15 mouse cellular contexts compared by ENCODE assay signal in genomic region chr4:144992413-144992812, GRCm38 (mm10).
DNase-seq lines count a peak whose midpoint lies in the region; ATAC-seq and TF ChIP-seq lines count a peak whose summit lies in the region.
"Had no signal": no experiment of that assay in that cellular context is flagged by ENCODE, and none has a peak within 500 bp of the region (broad histone marks: within the 10 kb centered on the region; RNA-seq: fewer than 3 reads in every experiment).

No protein-coding gene starts in this region.

- H3K4me2 ChIP-seq in liver, embryonic 15.5 days, result no peak overlapping the region
- H3K4me2 ChIP-seq in liver, embryonic 12.5 days, result no peak overlapping the region
- no peak overlapping the region for H3K4me2 ChIP-seq in kidney, embryonic 16.5 days (replicated peaks; ENCODE audit: low read depth, low read length)
- no peak overlapping the region for H3K4me2 ChIP-seq in midbrain, postnatal 0 days (ENCODE audit: low read depth, low read length, poor library complexity, severe bottlenecking)
- H3K4me2 ChIP-seq: heart, embryonic 11.5 days had no signal

- WGBS in liver, embryonic 15.5 days (ENCODE audit: insufficient replicate concordance), result 63% methylated on average over 3 of the region's 3 CpGs
- 56% methylated on average over 3 of the region's 3 CpGs for WGBS in liver, embryonic 12.5 days (ENCODE audit: insufficient replicate concordance)
- 40% methylated on average over 3 of the region's 3 CpGs for WGBS in kidney, embryonic 16.5 days
- WGBS in midbrain, postnatal 0 days, result 20% methylated on average over 3 of the region's 3 CpGs
- 20% methylated on average over 3 of the region's 3 CpGs for WGBS in hindbrain, embryonic 10.5 days

- H3K36me3 ChIP-seq in liver, embryonic 15.5 days (replicated peaks), result 0 out of 2 replicates have a peak, but pooled peaks cover 8% of the 10 kb centered on the region
- 0 out of 2 replicates have a peak, but pooled peaks cover 3% of the 10 kb centered on the region for H3K36me3 ChIP-seq in liver, embryonic 12.5 days
- no peaks in the 10 kb centered on the region for H3K36me3 ChIP-seq in kidney, embryonic 16.5 days (ENCODE audit: insufficient read depth, low read length)
- H3K36me3 ChIP-seq in midbrain, postnatal 0 days (ENCODE audit: insufficient read depth, low read length), result no peaks in the 10 kb centered on the region
- H3K36me3 ChIP-seq in hindbrain, embryonic 10.5 days, result no peaks in the 10 kb centered on the region
- H3K36me3 ChIP-seq: midbrain, embryonic 10.5 days had no signal

- no peak for ATAC-seq in liver, embryonic 15.5 days (ENCODE audit: insufficient read depth)
- no peak for ATAC-seq in liver, embryonic 12.5 days
- ATAC-seq in kidney, embryonic 16.5 days (ENCODE audit: low FRiP score, low TSS enrichment), result no peak
- no peak for ATAC-seq in midbrain, postnatal 0 days (ENCODE audit: low FRiP score)
- ATAC-seq in erythroblast, adult 5-6 weeks (replicated peaks; ENCODE audit: low FRiP score, poor library complexity, severe bottlenecking), result no peak

- H3K4me3 ChIP-seq in liver, embryonic 15.5 days (replicated peaks), result no peak overlapping the region
- H3K4me3 ChIP-seq in liver, embryonic 12.5 days, result no peak overlapping the region
- H3K4me3 ChIP-seq in brown adipose tissue, adult 24 weeks (ENCODE audit: insufficient read depth, low read depth, low read length), result no peak overlapping the region
- H3K4me3 ChIP-seq in kidney, embryonic 16.5 days (ENCODE audit: low read length), result no peak overlapping the region
- H3K4me3 ChIP-seq in midbrain, postnatal 0 days (ENCODE audit: low read depth, low read length), result no peak overlapping the region
- no peak overlapping the region for H3K4me3 ChIP-seq in hindbrain, embryonic 10.5 days
- H3K4me3 ChIP-seq: midbrain, embryonic 10.5 days had no signal

- no peaks in the 10 kb centered on the region for H3K27me3 ChIP-seq in liver, embryonic 15.5 days
- H3K27me3 ChIP-seq in liver, embryonic 12.5 days (replicated peaks), result no peaks in the 10 kb centered on the region
- no peaks in the 10 kb centered on the region for H3K27me3 ChIP-seq in kidney, embryonic 16.5 days (ENCODE audit: insufficient read depth, low read length)
- H3K27me3 ChIP-seq in midbrain, postnatal 0 days (ENCODE audit: insufficient read depth, low read length), result no peaks in the 10 kb centered on the region
- no peaks in the 10 kb centered on the region for H3K27me3 ChIP-seq in hindbrain, embryonic 10.5 days (ENCODE audit: insufficient read depth, poor library complexity, severe bottlenecking)

- peaks cover 23% of the 10 kb centered on the region for H3K4me1 ChIP-seq in liver, embryonic 15.5 days (replicated peaks)
- peaks cover 30% of the 10 kb centered on the region for H3K4me1 ChIP-seq in liver, embryonic 12.5 days
- H3K4me1 ChIP-seq in brown adipose tissue, adult 24 weeks (ENCODE audit: control insufficient read depth, insufficient read depth, insufficient read length, low read length), result peaks cover 23% of the 10 kb centered on the region
- peaks cover 62% of the 10 kb centered on the region for H3K4me1 ChIP-seq in kidney, embryonic 16.5 days (ENCODE audit: insufficient read depth, low read length)
- no peaks in the 10 kb centered on the region for H3K4me1 ChIP-seq in midbrain, postnatal 0 days (ENCODE audit: insufficient read depth, low read length)
- peaks cover 47% of the 10 kb centered on the region for H3K4me1 ChIP-seq in hindbrain, embryonic 10.5 days (replicated peaks)

- TF ChIP-seq CTCF in midbrain, postnatal 0 days (IDR thresholded peaks at IDR 0.05), result no peak

- DNase-seq in midbrain, postnatal 0 days (ENCODE audit: low spot score), result no peak
- DNase-seq in hindbrain, embryonic 10.5 days (ENCODE audit: low spot score), result no peak
- DNase-seq: cerebellum, adult 9-10 months; forebrain, postnatal 0 days; gastrocnemius, postnatal 25 days; lung, adult 18-20 months; lung, postnatal 36 days; retina, postnatal 1 day had no signal

- no peaks in the 10 kb centered on the region for H3K9me3 ChIP-seq in liver, embryonic 15.5 days (replicated peaks)
- H3K9me3 ChIP-seq in liver, embryonic 12.5 days (replicated peaks), result no peaks in the 10 kb centered on the region
- no peaks in the 10 kb centered on the region for H3K9me3 ChIP-seq in kidney, embryonic 16.5 days (ENCODE audit: low read length)
- H3K9me3 ChIP-seq in midbrain, postnatal 0 days (ENCODE audit: low read length), result no peaks in the 10 kb centered on the region
- H3K9me3 ChIP-seq in hindbrain, embryonic 10.5 days, result no peaks in the 10 kb centered on the region
- H3K9me3 ChIP-seq: midbrain, embryonic 10.5 days had no signal

- H3K9ac ChIP-seq in liver, embryonic 15.5 days, result no peak overlapping the region
- no peak overlapping the region for H3K9ac ChIP-seq in liver, embryonic 12.5 days
- H3K9ac ChIP-seq in kidney, embryonic 16.5 days (replicated peaks; ENCODE audit: low read length), result no peak overlapping the region
- no peak overlapping the region for H3K9ac ChIP-seq in midbrain, postnatal 0 days (replicated peaks; ENCODE audit: low read length, poor library complexity, severe bottlenecking)
- H3K9ac ChIP-seq: forebrain, postnatal 0 days had no signal

- peak overlapping the region; percentile 10; the same call in 1 of the 2 replicates for H3K27ac ChIP-seq in liver, embryonic 15.5 days (replicated peaks)
- no peak overlapping the region for H3K27ac ChIP-seq in liver, embryonic 12.5 days
- H3K27ac ChIP-seq in brown adipose tissue, adult 24 weeks (replicated peaks; ENCODE audit: low read depth, low read length), result 0 out of 2 replicates have a peak overlapping the region, but pooled peaks have one; percentile 0
- H3K27ac ChIP-seq in kidney, embryonic 16.5 days (ENCODE audit: low read length), result peak overlapping the region; percentile 77
- H3K27ac ChIP-seq in midbrain, postnatal 0 days (ENCODE audit: low read depth, low read length), result no peak overlapping the region
- no peak overlapping the region for H3K27ac ChIP-seq in hindbrain, embryonic 10.5 days

Comparison
In these comparisons a context has a peak if more than half of its experiments do, and no peak if none do; other contexts are left out.
1. H3K27ac ChIP-seq: peak in liver, embryonic 15.5 days (single experiment), brown adipose tissue, adult 24 weeks (single experiment) and kidney, embryonic 16.5 days (single experiment); none in liver, embryonic 12.5 days (single experiment), midbrain, postnatal 0 days (single experiment) and hindbrain, embryonic 10.5 days (single experiment).